Mouse (Mus musculus) gastrocnemius, postnatal 14 days (tissue): ENCODE measurements around the gene Slc6a6. TPM values are rescaled to one million over a fixed set of nuclear protein-coding genes. Genes with fewer than 3 reads are reported as not detected.

Source experiments
- DNase-seq: peaks from one replicate; pipeline ENCODE4 v3.0.0; 2021; ENCODE audit warnings: mixed read lengths
- intact Hi-C: fragments of 180-260 bp; cut with DNase I; formaldehyde crosslinking; loops from one replicate; pipeline ENCODE4 v1.15.1; 2025; ENCODE audit warnings: low total_unique reads
- total RNA-seq, 2 experiments: library from RNA; stranded (reverse); gene quantifications; 2 replicates each; pipeline ENCODE4 v1.2.3; 2021

Gene Slc6a6
- total RNA-seq, 2 experiments from 2014 or later, result 33.5 to 39.8 TPM

GRCm38 (mm10) chr6:91665990-91666700 lies 17.7 kb upstream of the Slc6a6 start:
- no peak for DNase-seq
- intact Hi-C loops, result loop anchor here (10.0 kb wide), 1 partner anchor 91 kb away; no protein-coding TSS in a partner anchor

GRCm38 (mm10) chr6:91667141-91667540 lies 16.7 kb upstream of the Slc6a6 start:
- intact Hi-C loops, result loop anchor here (10.0 kb wide), 1 partner anchor 92 kb away; no protein-coding TSS in a partner anchor
- no peak for DNase-seq

DNA sequence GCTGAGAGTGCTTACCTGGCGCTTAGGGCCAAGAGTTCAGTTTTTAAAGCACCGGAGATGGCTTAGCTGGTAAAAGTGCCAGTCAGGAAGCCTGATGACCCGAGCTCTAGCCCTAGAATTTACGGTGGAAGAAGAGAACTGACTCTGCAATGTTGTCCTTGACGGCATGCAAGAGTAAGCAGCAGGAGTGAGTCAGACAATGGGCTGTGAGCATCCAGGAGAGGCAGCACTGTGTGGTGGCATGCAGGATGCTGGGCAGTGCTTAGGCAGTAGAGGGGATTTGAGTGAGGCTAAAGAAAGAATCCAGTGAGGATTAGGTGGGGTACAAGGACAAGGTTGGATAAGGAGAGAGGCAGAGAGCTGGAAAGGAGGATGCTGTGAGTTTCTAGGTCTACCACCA lies 15.6 kb upstream of the Slc6a6 start:
- intact Hi-C loops, result loop anchor here (10.0 kb wide), 1 partner anchor 93 kb away; no protein-coding TSS in a partner anchor
- DNase-seq, result no peak

DNA sequence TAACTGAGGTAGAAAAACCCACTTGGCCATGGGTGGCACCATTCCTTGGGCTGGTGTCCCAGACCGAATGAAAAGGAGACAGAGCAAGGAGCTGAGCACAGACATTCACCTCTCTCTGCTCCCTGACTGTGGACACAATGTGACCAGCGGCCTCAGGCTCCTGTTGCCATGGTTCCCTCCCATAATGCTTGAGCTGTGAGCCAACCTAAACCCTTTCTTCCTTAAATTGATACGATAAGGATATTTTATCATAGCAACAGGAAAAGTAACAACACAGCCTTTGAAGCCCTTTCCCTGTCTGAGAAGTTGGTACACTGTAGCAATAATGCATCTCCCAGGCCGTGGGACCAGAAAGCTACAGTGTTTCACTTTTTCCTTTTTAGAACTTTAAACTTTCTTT lies 14.6 kb upstream of the Slc6a6 start:
- DNase-seq, result no peak

DNA sequence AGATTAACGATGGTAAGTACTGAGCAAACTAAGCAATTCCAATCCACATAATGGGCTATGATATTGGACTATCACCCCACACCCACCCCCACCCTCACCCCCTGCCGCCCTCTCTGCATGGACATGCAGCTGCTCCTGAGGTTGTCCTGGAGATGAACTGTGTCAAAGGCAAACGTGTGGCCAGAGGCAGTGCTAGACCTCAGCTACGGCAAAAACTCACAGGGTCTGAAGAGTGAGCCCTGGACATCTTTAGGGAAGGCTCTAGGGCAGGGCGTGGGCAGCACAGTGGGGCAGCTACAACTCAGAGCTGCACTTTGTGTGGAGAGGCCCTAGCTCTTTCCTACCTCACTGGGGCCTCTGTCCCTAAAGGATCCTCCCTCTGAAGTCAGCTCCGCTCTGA lies 13.6 kb upstream of the Slc6a6 start:
- intact Hi-C loops, result no loop called here
- no peak for DNase-seq

More for the DNA sequence above, 14.6 kb upstream of the Slc6a6 start:
- intact Hi-C loops, result loop anchor here (10.0 kb wide), 1 partner anchor 94 kb away; no protein-coding TSS in a partner anchor

DNA sequence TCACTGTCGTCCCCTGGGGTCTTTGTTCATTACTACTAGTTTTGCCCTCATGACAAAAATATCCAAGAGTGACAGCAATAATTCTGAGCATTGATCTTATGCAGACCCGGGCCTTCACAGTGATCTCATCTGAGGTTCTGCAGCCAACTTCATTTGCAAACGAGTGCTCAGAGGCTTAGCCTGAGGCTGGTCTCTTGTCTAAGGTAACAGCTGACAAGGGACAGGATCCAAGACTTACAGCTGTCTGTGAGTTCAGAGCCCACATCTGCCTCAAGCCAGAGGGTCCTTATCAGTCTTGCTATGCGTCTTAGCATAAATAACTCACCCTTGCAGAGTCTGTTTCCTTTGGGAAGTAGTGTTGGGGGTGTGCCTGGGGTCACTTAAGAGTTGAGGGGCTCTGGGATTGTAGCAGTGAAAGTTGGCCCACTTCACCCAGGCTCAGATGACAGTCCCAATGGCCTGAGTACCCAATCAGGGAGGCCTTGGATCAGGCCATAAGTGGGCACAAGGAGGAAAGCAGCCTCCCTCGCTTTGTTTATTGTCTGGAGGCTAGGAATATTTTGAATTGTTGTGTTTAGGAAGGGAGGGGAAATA lies 9.0 kb upstream of the Slc6a6 start:
- DNase-seq, result no peak
- intact Hi-C loops, result no loop called here

GRCm38 (mm10) chr6:91678506-91679094 lies 5.3 kb upstream of the Slc6a6 start:
- intact Hi-C loops, result no loop called here
- no peak for DNase-seq

DNA sequence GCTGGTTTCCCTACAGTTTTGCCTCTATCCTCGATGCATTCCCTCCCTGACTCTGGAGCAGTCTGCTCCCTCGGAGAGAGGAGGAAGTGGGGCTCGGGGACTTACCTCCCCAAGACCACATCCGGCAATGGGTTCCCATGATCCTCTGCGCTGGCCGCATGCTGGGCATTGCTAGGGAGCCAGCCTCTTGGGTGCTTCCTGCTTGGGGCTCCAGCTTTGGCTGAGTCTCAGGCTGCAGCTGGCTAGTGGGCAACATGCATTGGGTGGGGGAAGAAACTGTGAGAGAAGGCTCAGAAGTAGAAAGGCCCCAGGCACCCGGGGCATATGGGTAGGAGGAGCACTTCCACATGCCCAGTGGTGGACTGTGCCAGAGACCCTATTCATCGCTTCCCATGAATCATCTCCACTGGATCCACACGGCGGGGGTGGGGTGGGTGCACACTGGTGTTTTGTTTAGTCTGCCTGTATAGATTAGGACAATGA lies 4.7 kb upstream of the Slc6a6 start:
- intact Hi-C loops, result no loop called here
- DNase-seq, result peak; percentile 50

DNA sequence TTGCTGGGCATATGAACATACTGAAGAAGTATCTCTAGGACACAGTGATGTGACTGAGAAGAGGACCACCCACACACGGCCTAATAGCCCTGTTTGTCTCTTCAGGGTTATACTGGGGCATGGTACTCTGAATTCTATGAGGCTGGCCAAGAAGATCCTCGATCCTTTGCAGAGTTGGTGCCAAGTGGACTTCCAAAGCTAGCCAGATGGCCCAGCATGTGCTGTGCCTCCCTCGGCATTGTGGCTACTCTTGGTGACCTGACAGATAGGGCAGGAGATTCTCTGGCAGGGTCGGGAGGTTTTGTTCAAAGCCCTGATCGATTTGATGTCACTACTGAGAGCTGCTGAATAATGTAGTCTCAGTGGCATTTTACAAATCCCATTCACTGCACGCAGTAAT lies 4.1 kb upstream of the Slc6a6 start:
- DNase-seq, result no peak
- intact Hi-C loops, result no loop called here

DNA sequence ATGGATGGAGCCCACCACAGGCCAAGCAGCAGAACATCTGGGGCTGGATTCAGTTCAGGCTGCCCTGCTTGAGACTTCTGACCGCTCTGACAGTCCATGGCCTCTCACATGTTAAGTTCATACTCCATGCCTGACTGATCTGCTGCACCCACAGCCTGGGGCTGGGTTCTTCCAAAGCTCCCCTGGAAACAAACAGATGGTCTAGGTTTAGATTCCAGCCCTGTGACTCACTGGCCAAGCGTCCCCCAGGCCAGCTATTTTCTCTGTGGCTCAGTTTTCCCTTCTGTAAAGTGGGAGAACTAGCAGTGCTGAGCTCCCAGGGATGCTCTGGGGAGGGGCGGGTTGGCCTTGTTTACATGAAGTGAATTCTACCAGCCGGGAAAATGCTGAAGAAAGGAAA lies 2.0 kb upstream of the Slc6a6 start:
- DNase-seq, result no peak
- intact Hi-C loops, result no loop called here

- DNase-seq, result peak; percentile 29
- intact Hi-C loops, result no loop called here
These were observed 732 bp upstream of the Slc6a6 start for GRCm38 (mm10) chr6:91683121-91683520.

GRCm38 (mm10) chr6:91684474-91684829 lies 599 bp downstream of the Slc6a6 start:
- intact Hi-C loops, result no loop called here
- no peak for DNase-seq

GRCm38 (mm10) chr6:91684831-91685532 lies 1.1 kb downstream of the Slc6a6 start:
- intact Hi-C loops, result loop anchor here (5.0 kb wide), 1 partner anchor 42 kb away; no protein-coding TSS in a partner anchor
- peak; percentile 75 for DNase-seq

DNA sequence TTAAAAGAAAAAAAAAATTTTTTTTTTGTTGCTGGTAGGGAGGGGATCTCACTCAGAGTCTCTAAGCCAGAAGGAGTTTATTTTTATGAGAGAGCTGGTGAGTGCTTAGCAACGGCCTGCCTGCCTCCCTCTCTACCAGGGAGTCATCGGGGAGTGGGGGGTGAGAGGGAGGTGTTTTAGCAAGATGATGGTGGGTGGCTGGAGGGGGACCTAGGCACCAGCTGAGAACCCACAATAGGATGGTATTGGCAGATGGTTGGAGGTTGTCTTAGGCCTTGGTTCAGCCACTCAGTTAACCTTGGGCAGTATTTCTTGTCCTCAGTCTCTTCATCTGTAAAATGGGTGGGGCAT lies 1.7 kb downstream of the Slc6a6 start:
- intact Hi-C loops, result loop anchor here (5.0 kb wide), 1 partner anchor 42 kb away; no protein-coding TSS in a partner anchor
- no peak for DNase-seq

- intact Hi-C loops, result loop anchor here (5.0 kb wide), 1 partner anchor 41 kb away; no protein-coding TSS in a partner anchor
- DNase-seq, result no peak
These were observed 2.0 kb downstream of the Slc6a6 start for GRCm38 (mm10) chr6:91685896-91686295.

- intact Hi-C loops, result loop anchor here (5.0 kb wide), 1 partner anchor 41 kb away; no protein-coding TSS in a partner anchor
- DNase-seq, result no peak
These were observed 2.7 kb downstream of the Slc6a6 start for GRCm38 (mm10) chr6:91686597-91686996.

- intact Hi-C loops, result loop anchor here (5.0 kb wide), 1 partner anchor 39 kb away; no protein-coding TSS in a partner anchor
- DNase-seq, result no peak
These were observed 4.2 kb downstream of the Slc6a6 start for GRCm38 (mm10) chr6:91688021-91688420.

DNA sequence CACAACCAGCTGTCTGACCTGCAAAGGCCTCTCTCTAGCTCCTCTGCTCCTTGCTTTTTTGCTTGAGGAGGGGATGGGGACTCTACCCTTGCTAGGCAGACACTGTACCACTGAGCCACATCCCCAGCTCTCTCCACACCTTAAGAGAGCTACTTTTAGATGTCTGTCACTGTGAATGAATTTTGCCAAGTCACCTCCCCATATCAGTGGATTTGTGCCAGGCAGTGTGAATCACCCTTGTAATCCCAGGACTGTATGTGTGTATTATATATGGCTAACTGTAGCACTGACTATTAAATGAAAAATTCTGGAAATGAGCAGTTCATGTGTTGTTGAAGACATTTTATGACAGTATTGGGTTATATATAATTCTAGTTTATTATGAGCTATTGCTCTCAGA lies 5.4 kb downstream of the Slc6a6 start:
- intact Hi-C loops, result loop anchor here (5.0 kb wide), 1 partner anchor 38 kb away; no protein-coding TSS in a partner anchor
- DNase-seq, result no peak

DNA sequence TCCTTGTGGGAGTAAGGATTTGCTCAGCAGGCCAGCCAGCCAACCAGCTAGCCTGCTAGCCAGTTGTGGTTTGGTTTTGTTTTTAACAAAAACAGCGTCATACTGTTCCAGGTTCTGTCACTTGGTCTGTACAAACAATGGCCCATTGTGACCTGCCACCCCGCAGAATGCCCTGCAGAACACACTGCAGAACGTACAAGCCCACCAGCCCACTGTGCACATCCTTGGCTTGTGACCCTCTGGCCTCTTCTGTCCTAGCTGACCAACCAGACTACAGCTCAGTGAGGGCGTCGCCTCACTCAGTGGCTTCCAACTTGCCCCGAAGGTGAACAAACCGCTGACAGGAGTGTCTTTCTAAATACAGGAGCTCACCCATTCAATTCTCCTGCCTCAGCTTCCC lies 6.4 kb downstream of the Slc6a6 start:
- intact Hi-C loops, result no loop called here
- DNase-seq, result no peak

DNA sequence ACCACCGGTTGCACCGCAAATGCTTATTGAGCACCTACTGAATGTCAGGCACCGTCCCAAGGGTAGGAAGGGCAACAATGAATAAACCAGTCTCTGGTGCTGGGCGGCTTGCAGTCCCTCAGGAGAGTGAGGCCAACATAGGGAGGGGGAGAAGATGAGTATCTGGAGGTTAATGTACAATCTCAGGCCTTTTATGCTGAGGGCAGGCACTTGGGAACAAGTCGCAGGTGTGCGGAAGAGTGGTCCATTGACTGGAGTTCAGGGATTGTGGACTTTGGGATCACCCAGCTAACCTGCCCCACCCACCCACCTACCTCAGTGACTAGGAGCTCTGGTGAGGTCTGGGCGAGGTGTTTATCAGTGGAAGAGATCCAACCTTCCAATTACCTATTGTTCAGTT lies 6.8 kb downstream of the Slc6a6 start:
- intact Hi-C loops, result no loop called here

More for the DNA sequence above, 6.8 kb downstream of the Slc6a6 start:
- DNase-seq, result no peak
